In the genomic region with DNA sequence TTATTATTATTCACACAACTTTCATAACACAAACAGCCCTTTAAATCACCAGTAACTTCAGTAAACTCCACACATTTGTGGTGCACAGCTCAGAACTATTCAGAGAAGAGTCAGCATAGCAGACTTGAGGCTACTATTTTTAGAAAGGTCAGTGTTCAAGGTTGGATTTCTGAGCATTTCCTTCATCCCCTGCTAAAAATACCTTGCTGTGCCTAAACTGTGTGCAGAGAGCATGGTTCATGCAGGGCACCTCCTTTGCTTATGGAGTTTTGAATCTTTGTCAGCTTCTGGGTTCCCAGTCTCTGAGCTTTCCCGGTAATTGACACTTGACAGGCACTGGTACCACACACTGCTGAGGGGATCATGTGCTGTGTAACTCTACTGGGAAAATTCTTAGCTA, we compare ENCODE assay signal across 9 mouse cellular contexts.
"Had no signal": no experiment of that assay in that cellular context is flagged by ENCODE, and none has a peak within 500 bp of the region (broad histone marks: within the 10 kb centered on the region; RNA-seq: fewer than 3 reads in every experiment).

No protein-coding gene starts in this region.

- H3K9ac ChIP-seq: liver, embryonic 13.5 days; midbrain, embryonic 13.5 days had no signal

- H3K9me3 ChIP-seq: liver, embryonic 13.5 days; midbrain, embryonic 13.5 days had no signal

- H3K4me2 ChIP-seq: liver, embryonic 13.5 days; midbrain, embryonic 13.5 days had no signal

- H3K4me3 ChIP-seq: liver, embryonic 13.5 days; midbrain, embryonic 13.5 days had no signal

- H3K4me1 ChIP-seq: liver, embryonic 13.5 days had no signal

- H3K27ac ChIP-seq: liver, embryonic 13.5 days; macrophage; midbrain, embryonic 13.5 days had no signal

- H3K36me3 ChIP-seq: liver, embryonic 13.5 days; midbrain, embryonic 13.5 days had no signal

- ATAC-seq: midbrain, embryonic 13.5 days had no signal

- DNase-seq: kidney, postnatal 14 days; kidney, postnatal 4 days; liver, embryonic 13.5 days; lung, adult 2 months; lung, postnatal 14 days; thymus, adult 18-20 months; thymus, postnatal 36 days had no signal
